Mouse (Mus musculus) thymus, adult 2 months (tissue): ENCODE measurements around the gene Palm.

Source experiments
- CTCF ChIP-seq: fragments of 200-500 bp; IDR thresholded peaks from 2 replicates; pipeline ENCODE4 v1.5.1; 2012; ENCODE audit warnings: mild to moderate bottlenecking, control low read depth, low read length, moderate library complexity, borderline replicate concordance; ENCODE audit not compliant: control insufficient read depth, poor library complexity, insufficient read depth; ENCODE audit errors: extremely low read depth
- POLR2A ChIP-seq: fragments of 200-500 bp; IDR thresholded peaks from 2 replicates; pipeline ENCODE4 v1.6.1; 2012; ENCODE audit warnings: mild to moderate bottlenecking, low read length, control low read depth, moderate library complexity; ENCODE audit not compliant: control insufficient read depth, poor library complexity, insufficient read depth; ENCODE audit errors: extremely low read depth

DNA sequence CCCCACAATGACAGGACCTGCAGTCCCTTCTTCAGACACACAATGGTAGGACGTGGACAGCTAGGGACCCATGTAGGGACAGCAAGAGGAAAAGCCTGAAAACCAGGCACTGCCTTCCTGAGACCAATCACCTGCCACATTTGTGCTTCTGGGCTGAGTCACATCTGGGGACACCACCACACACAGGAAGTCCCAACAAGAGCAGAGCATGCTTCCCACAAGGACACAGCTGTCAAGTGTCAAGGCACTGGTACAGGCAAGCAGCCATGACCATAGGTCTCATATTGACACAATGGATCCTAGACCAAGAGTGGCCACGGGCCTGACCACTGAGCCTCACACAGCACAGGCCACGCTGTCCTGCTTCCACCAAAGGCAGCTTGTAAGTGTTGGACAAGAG lies 30.5 kb upstream of the Palm start:
- TF ChIP-seq POLR2A (no peak), CTCF (no peak)
